Mouse (Mus musculus) olfactory bulb, adult 2 months (tissue): Measurements from ENCODE around the gene Adgrb2.

ENCODE experiments used
- CTCF ChIP-seq: fragments of 200-500 bp; IDR thresholded peaks from 2 replicates; pipeline ENCODE4 v1.5.1; 2012; ENCODE audit warnings: low read depth, mild to moderate bottlenecking, low read length, moderate library complexity; ENCODE audit not compliant: insufficient read depth
- POLR2A ChIP-seq: fragments of 200-500 bp; IDR thresholded peaks from 2 replicates; pipeline ENCODE4 v1.6.1; 2012; ENCODE audit warnings: mild to moderate bottlenecking, low read depth, low read length, moderate library complexity; ENCODE audit not compliant: insufficient read depth

GRCm38 (mm10) chr4:129981657-129982056, 3.0 kb upstream of the Adgrb2 start:
- TF ChIP-seq POLR2A: no peak
- TF ChIP-seq CTCF: no peak
